Mouse (Mus musculus) lung, embryonic 16.5 days (tissue): Measurements from ENCODE around the gene Stk24. TPM values are rescaled to one million over a fixed set of nuclear protein-coding genes. Genes with fewer than 3 reads are reported as not detected.

Source experiments
- ATAC-seq: fragments of 200-750 bp; cut with Nextera tagmentation; 2 replicates; pipeline ENCODE4 v1.8.0; 2017; ENCODE audit warnings: low read depth, mild to moderate bottlenecking, moderate library complexity
- H3K27ac ChIP-seq: fragments of 300-500 bp; sonication (generic); 2 replicates; pipeline ENCODE4 v1.5.1; 2014; ENCODE audit warnings: mild to moderate bottlenecking, control low read depth, low read length
- H3K27me3 ChIP-seq: fragments of 300-500 bp; sonication (generic); 2 replicates; pipeline ENCODE4 v1.6.1; 2014; ENCODE audit warnings: low read depth, low read length, mixed read lengths; ENCODE audit not compliant: control insufficient read depth, insufficient read depth
- H3K36me3 ChIP-seq: fragments of 300-500 bp; sonication (generic); 2 replicates; pipeline ENCODE4 v1.6.1; 2014; ENCODE audit warnings: low read length; ENCODE audit not compliant: control insufficient read depth, insufficient read depth
- H3K4me1 ChIP-seq: fragments of 300-500 bp; sonication (generic); replicated peaks from 2 replicates; pipeline ENCODE4 v1.6.1; 2014; ENCODE audit warnings: low read length, mixed read lengths; ENCODE audit not compliant: control insufficient read depth, insufficient read depth
- H3K4me2 ChIP-seq: fragments of 300-500 bp; sonication (generic); 2 replicates; pipeline ENCODE4 v1.6.1; 2014; ENCODE audit warnings: low read depth, low read length, control low read depth
- H3K4me3 ChIP-seq: fragments of 300-500 bp; sonication (generic); 2 replicates; pipeline ENCODE4 v1.5.1; 2014; ENCODE audit warnings: mild to moderate bottlenecking, low read length, control low read depth
- H3K9ac ChIP-seq: fragments of 300-500 bp; sonication (generic); 2 replicates; pipeline ENCODE4 v1.6.1; 2014; ENCODE audit warnings: low read length, control low read depth
- H3K9me3 ChIP-seq: fragments of 300-500 bp; sonication (generic); 2 replicates; pipeline ENCODE4 v1.6.1; 2016; ENCODE audit warnings: low read length; ENCODE audit not compliant: control insufficient read depth
- WGBS: fragments of 180-500 bp; shearing (Covaris S2); extraction: QIAGEN DNeasy Blood & Tissue Kit; methylation state at CpG from one replicate; pipeline ENCODE4 v1.1.7; 2014; 5-methylcytosine and 5-hydroxymethylcytosine counted together
- polyA plus RNA-seq: library from polyadenylated mRNA; unstranded; fragments of >200 nt; fragmentation: Nextera tagmentation; extraction: Ambion mirVana; gene quantifications from 2 replicates; pipeline ENCODE4 v1.2.1, GENCODE M21; 2015

Gene Stk24
- polyA plus RNA-seq, 1 experiment from 2014 or later = 35.9 TPM

DNA sequence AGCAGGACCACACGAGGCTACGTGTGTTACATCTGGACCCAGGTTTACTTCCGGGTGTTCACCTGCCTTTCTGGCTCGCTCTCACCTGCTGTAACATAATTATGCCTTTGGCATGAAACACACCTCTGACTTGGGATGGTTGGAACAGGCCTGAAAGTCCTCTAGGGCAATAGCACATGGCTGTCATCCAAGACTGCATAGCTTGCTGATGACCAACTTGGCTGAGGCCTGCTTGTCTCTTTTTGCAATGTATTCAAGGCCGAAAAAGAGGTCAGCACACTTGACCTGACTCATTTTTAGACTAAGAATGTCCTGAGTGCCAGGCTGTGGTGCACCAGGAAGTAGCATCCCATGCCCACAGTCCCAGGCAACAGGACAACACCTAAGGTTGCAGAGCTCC is 12.1 kb upstream of the Stk24 start:
- Histone ChIP-seq H3K4me3 (no peak overlapping the region), H3K9ac (no peak overlapping the region), H3K4me2 (no peak overlapping the region), H3K27me3 (no peaks in the 10 kb centered on the region), H3K4me1 (peaks cover 4% of the 10 kb centered on the region; the same call in 1 of the 2 replicates), H3K27ac (no peak overlapping the region), H3K9me3 (no peaks in the 10 kb centered on the region), H3K36me3 (no peaks in the 10 kb centered on the region)
- 72% methylated on average over 5 of the region's 5 CpGs for WGBS
- peak; percentile 43 for ATAC-seq

DNA sequence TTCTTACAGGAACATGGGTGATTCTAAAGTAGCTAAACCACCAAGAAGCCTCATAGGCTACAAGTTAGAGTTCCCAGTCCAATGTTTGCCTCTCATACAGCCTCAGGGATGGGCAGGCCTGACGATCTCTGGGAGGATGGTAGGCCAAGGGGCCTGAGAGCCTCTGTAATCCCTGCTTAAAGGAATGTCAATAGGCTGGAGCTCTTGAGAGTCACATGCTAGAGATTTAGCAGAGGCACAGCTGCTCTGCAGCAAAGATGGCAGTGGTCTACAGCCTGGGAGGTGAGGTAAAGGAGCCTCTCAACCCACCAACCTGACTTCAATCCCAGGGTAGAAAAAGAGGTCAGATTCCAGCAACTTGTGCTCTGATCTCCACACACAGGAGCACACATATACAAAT is 7.9 kb upstream of the Stk24 start:
- Histone ChIP-seq H3K9ac (no peak overlapping the region), H3K4me1 (peaks cover 7% of the 10 kb centered on the region; the same call in 1 of the 2 replicates), H3K36me3 (no peaks in the 10 kb centered on the region), H3K4me2 (no peak overlapping the region), H3K27me3 (no peaks in the 10 kb centered on the region), H3K27ac (no peak overlapping the region), H3K9me3 (no peaks in the 10 kb centered on the region), H3K4me3 (no peak overlapping the region)
- 58% methylated on average over 1 of the region's 1 CpGs for WGBS
- no peak; the same call in 1 of the 2 replicates for ATAC-seq

DNA sequence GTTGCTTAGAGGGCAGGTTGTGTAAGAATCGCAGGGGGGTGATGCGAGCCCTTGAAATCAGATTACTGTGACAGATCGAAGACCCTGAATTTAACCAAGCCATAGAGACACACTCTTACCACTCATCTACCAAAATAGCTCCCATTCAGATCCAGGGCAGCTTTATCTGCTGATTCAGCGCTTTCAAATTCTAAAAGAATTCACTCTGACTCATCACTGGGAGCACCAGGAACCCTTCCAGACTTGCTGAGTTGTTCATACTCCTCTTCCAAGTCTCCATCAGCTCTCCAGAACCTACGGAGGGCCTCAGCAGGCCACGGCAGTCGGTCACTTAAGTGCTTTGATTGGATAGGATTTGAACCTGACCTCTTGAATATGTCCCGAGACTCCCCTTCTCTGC is 5.6 kb upstream of the Stk24 start:
- H3K9me3 ChIP-seq = no peaks in the 10 kb centered on the region
- no peak overlapping the region for H3K4me3 ChIP-seq
- H3K9ac ChIP-seq = no peak overlapping the region
- H3K4me1 ChIP-seq = 0 out of 2 replicates have a peak, but pooled peaks cover 3% of the 10 kb centered on the region
- 83% methylated on average over 8 of the region's 8 CpGs for WGBS
- no peaks in the 10 kb centered on the region for H3K36me3 ChIP-seq
- ATAC-seq = no peak
- H3K4me2 ChIP-seq = no peak overlapping the region
- H3K27ac ChIP-seq = no peak overlapping the region
- no peaks in the 10 kb centered on the region for H3K27me3 ChIP-seq

DNA sequence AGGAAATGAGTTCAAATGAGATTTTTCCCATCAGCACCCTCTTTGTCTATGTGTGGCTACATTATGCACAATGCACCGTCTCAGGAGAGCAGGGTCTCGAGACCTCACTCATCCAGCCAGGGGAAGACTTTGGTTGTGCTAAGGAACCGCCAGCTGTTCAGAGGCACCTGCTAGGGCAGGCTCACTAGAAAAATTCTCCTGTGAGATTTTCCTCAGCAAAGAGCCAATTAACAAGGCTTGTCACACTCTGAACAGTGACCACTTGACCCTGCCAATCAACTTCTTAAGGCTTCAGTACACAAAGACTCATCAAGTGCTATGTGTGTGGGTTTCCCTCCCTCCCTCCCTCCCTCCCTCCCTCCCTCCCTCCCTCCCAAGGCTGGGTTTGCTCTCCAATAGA is 4.0 kb upstream of the Stk24 start:
- no peak overlapping the region for H3K27ac ChIP-seq
- 43% methylated on average over 3 of the region's 3 CpGs for WGBS

DNA sequence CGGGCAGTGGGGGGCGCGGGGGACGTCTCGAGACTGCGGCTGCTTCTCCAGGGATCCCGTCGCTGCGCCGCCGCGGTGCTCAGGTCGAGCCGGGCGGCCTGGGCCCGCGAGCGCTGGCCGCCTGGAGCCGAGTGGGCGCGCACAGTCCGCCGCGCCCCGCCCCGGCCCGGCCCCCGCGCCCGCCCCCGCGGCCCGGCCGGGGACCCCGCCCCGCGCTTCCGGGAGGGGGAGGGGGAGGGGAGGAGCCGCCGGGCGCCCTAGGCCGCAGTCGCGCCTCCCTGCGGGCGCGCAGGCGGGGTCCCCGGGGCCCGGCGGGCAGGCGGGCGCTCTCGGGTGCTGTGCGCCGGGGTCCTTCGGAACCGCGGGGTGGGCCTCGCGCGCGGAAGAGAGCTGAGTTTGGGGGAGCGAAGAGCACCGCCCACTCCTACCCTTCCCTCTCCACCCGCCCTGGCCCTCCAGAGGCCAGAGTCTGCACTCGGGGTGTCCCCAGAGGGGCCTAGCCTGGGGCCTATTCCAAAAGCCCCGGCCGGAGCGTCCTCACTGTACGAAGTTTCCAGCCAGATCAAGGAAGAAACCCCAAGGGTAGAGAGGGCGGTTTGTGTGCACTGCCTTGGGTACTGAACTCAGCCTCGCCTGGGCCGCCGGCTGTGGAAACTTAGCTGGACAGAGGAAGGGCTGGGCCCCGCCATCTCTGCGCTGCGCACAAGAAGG is 540 bp downstream of the Stk24 start:
- WGBS = under 1% methylated on average over 24 of the region's 79 CpGs
- peak overlapping the region; percentile 93 for H3K4me3 ChIP-seq
- H3K9me3 ChIP-seq = no peaks in the 10 kb centered on the region
- no peaks in the 10 kb centered on the region for H3K36me3 ChIP-seq
- peak; percentile 95 for ATAC-seq
- H3K4me1 ChIP-seq = peaks cover 26% of the 10 kb centered on the region
- no peaks in the 10 kb centered on the region for H3K27me3 ChIP-seq
- peak overlapping the region; percentile 77 for H3K4me2 ChIP-seq
- peak overlapping the region; percentile 90 for H3K27ac ChIP-seq
- H3K9ac ChIP-seq = peak overlapping the region; percentile 96

More for the DNA sequence above, 4.0 kb upstream of the Stk24 start:
- Histone ChIP-seq H3K9me3 (no peaks in the 10 kb centered on the region), H3K9ac (no peak overlapping the region), H3K27me3 (no peaks in the 10 kb centered on the region), H3K36me3 (no peaks in the 10 kb centered on the region), H3K4me2 (no peak overlapping the region), H3K4me3 (no peak overlapping the region), H3K4me1 (0 out of 2 replicates have a peak, but pooled peaks cover 6% of the 10 kb centered on the region)
- ATAC-seq = no peak

DNA sequence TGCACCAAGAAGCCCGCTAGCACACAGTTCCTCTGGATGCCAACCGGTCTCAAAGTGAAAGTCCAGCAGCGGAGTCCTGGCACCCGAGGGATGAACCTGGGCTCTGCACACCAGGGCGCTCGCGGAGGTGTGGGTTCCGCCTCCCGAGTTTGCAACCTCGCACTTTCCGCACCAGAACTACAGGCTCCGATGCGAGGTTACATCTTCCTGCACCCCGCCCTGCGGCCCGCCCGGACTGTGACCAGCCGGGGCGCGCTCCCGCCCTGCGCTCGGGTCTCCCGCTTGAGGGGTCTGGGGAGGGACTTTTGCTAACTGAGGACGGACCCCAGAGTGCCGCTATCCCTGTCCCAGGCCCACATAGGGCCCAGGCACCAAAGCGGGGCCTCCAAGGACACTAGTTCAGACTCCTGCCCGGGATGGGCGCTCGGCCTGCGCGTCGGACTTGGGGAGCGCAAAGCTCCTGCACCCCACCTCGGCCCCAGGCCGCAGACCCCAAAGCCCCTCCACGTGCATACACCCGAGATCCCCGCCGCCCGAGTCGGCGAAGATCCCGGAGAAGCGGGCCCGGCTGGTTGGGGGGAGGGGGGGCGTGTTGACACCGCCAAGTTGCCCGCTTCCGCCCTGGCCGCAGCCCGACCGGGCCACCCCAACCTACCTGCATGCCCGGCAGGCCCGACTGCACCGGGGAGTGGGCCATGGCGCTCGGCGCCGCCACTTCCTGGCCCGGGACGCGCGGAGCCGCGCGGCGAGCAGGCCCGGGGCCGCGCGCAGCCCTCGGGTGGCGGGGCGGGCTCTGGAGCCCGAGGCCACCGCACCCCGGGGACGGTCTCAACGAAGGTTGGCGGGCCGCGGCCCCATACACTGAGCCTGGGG is 1.3 kb downstream of the Stk24 start:
- Histone ChIP-seq H3K4me3 (peak overlapping the region; percentile 93), H3K9ac (peak overlapping the region; percentile 96), H3K27me3 (no peaks in the 10 kb centered on the region), H3K4me1 (peaks cover 26% of the 10 kb centered on the region), H3K27ac (peak overlapping the region; percentile 89), H3K36me3 (no peaks in the 10 kb centered on the region), H3K9me3 (no peaks in the 10 kb centered on the region), H3K4me2 (peak overlapping the region; percentile 77)
- peak; percentile 80 for ATAC-seq
- WGBS = under 1% methylated on average over 80 of the region's 83 CpGs

DNA sequence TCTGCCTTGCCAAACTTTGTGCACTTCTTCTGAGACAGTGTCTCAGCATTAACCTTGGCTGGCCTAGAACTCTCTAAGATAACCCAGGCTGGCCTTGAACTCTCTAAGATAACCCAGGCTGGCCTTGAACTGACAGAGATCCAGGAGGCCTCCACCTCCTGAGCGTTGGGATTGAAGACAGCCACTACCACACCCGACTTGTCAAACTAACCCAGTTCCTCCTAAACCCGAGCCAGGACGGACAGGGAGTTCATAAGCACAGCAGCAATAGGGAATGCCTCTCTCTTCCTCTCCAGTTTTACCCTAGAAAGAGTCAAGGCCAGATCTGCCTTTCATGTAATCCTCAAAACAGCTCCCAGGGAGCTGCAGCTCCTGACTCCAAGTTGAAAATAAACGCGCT is 3.2 kb downstream of the Stk24 start:
- H3K27ac ChIP-seq = no peak overlapping the region
- ATAC-seq = no peak
- no peak overlapping the region for H3K4me2 ChIP-seq
- no peaks in the 10 kb centered on the region for H3K27me3 ChIP-seq
- 51% methylated on average over 6 of the region's 6 CpGs for WGBS
- no peak overlapping the region for H3K9ac ChIP-seq
- H3K4me1 ChIP-seq = peaks cover 36% of the 10 kb centered on the region
- no peaks in the 10 kb centered on the region for H3K36me3 ChIP-seq
- no peaks in the 10 kb centered on the region for H3K9me3 ChIP-seq
- H3K4me3 ChIP-seq = no peak overlapping the region

DNA sequence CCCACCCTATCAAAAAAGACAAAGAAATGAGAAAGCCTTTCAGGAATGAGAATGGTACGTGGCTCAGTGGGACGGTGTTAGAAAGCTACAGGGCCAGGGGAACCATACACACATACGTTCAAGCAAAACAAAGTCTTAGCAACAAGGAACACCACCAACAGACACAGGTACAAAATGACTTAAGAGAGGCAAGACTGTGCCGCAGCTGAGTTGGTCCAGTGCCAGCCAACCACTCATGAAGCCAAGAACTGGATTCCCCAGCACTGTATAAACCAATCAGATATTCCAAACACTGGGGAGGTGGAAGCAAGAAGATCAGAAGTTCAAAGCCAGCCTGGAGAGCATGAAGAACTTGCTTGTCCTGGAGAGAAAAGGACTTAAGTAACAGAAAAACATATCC is 5.9 kb downstream of the Stk24 start:
- Histone ChIP-seq H3K4me2 (no peak overlapping the region), H3K27me3 (no peaks in the 10 kb centered on the region), H3K36me3 (no peaks in the 10 kb centered on the region), H3K27ac (no peak overlapping the region), H3K4me3 (no peak overlapping the region), H3K4me1 (peaks cover 40% of the 10 kb centered on the region), H3K9ac (no peak overlapping the region), H3K9me3 (no peaks in the 10 kb centered on the region)
- 57% methylated on average over 4 of the region's 4 CpGs for WGBS
- ATAC-seq = no peak

DNA sequence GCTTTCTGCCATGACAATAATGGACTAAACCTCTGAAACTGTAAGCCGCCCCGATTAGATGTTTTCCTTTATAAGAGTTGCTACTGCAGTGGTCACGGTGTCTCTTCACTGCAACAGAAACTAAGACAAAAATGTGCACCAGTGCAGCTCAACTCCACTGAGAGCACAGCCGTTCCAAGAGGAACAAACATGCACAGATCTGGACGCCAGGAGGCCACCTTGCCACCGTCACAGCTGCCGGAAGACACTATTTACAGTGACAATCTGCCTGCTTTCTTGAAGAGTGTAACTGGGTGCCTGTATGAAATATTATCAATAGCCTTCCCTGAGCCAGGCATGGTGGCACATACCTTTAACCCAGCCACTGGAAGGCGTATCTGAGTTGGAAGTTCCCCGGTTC is 6.8 kb downstream of the Stk24 start:
- no peak for ATAC-seq
- Histone ChIP-seq H3K4me3 (no peak overlapping the region), H3K4me1 (peaks cover 48% of the 10 kb centered on the region), H3K36me3 (no peaks in the 10 kb centered on the region), H3K4me2 (no peak overlapping the region), H3K27ac (no peak overlapping the region), H3K27me3 (no peaks in the 10 kb centered on the region), H3K9ac (no peak overlapping the region), H3K9me3 (no peaks in the 10 kb centered on the region)
- 72% methylated on average over 9 of the region's 9 CpGs for WGBS
